Mouse (Mus musculus) heart, embryonic 15.5 days (tissue): ENCODE results near the gene Gm16181. TPM values are rescaled to one million over a fixed set of nuclear protein-coding genes. Genes with fewer than 3 reads are reported as not detected.

ENCODE experiments used
- ATAC-seq: fragments of 200-750 bp; cut with Nextera tagmentation; replicated peaks from 2 replicates; pipeline ENCODE4 v1.8.0; 2017; ENCODE audit warnings: low read depth, moderate TSS enrichment; ENCODE audit not compliant: insufficient number of reproducible peaks, insufficient read depth, low FRiP score
- H3K27ac ChIP-seq: fragments of 300-500 bp; sonication (generic); 2 replicates; pipeline ENCODE4 v1.5.1; 2015; ENCODE audit warnings: mild to moderate bottlenecking, inconsistent platforms
- H3K27me3 ChIP-seq: fragments of 300-500 bp; sonication (generic); 2 replicates; pipeline ENCODE4 v1.6.1; 2015; ENCODE audit warnings: inconsistent platforms
- H3K36me3 ChIP-seq: fragments of 300-500 bp; sonication (generic); 2 replicates; pipeline ENCODE4 v1.6.1; 2015; ENCODE audit warnings: mild to moderate bottlenecking, inconsistent platforms
- H3K4me1 ChIP-seq: fragments of 300-500 bp; sonication (generic); replicated peaks from 2 replicates; pipeline ENCODE4 v1.6.1; 2015; ENCODE audit warnings: inconsistent platforms
- H3K4me2 ChIP-seq: fragments of 300-500 bp; sonication (generic); 2 replicates; pipeline ENCODE4 v1.6.1; 2015; ENCODE audit warnings: inconsistent platforms, mild to moderate bottlenecking, moderate library complexity
- H3K4me3 ChIP-seq: fragments of 300-500 bp; sonication (generic); 2 replicates; pipeline ENCODE4 v1.5.1; 2015; ENCODE audit warnings: mild to moderate bottlenecking, inconsistent platforms
- H3K9ac ChIP-seq: fragments of 300-500 bp; sonication (generic); 2 replicates; pipeline ENCODE4 v1.6.1; 2015; ENCODE audit warnings: mild to moderate bottlenecking, inconsistent platforms
- H3K9me3 ChIP-seq: fragments of 300-500 bp; sonication (generic); replicated peaks from 2 replicates; pipeline ENCODE4 v1.6.1; 2016; ENCODE audit warnings: inconsistent platforms
- WGBS: fragments of 180-500 bp; shearing (Covaris S2); methylation state at CpG from one replicate; pipeline ENCODE4 v1.1.7; 2015; ENCODE audit warnings: mixed read lengths; 5-methylcytosine and 5-hydroxymethylcytosine counted together
- microRNA-seq: library from miRNA; unstranded; fragments of <30 nt; microRNA quantifications from one replicate; pipeline ENCODE4, GENCODE M21; 2016
- polyA plus RNA-seq: library from polyadenylated mRNA; unstranded; fragments of >200 nt; fragmentation: Nextera tagmentation; extraction: Ambion mirVana; gene quantifications from 2 replicates; pipeline ENCODE4 v1.2.1, GENCODE M21; 2015

Gene Gm16181
- polyA plus RNA-seq, 1 experiment from 2014 or later = 0.35 TPM

DNA sequence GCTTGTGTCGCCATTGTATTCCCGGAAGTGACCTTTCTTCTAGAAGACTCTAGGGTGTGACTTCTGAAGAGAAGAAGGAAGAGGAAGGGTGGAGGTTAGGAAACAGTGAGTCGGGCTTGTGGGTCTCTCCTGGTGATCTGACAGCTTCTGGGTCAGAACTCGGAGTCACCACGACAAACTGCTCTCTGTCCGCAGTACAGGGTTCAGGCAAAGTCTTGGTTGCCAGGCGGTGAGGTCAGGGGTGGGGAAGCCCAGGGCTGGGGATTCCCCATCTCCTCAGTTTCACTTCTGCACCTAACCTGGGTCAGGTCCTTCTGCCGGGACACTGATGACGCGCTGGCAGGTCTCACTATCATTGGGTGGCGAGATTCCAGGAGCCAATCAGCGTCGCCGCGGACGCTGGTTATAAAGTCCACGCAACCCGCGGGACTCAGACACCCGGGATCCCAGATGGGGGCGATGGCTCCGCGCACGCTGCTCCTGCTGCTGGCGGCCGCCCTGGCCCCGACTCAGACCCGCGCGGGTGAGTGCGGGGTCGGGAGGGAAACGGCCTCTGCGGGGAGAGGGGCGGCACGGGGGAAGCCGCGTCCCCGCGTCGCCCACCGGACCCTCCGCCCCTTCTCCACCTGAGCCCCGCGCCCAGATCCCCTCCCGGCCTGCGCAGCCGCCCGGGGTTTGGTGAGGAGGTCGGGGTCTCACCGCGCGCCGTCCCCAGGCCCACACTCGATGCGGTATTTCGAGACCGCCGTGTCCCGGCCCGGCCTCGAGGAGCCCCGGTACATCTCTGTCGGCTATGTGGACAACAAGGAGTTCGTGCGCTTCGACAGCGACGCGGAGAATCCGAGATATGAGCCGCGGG lies 42.3 kb downstream of the Gm16181 start, which contains the start of gene H2-D1:
Gene H2-D1, plus strand, starts transcription at position 67 of the 859 bp plus-strand sequence.
- peak; percentile 79 for ATAC-seq
- Histone ChIP-seq H3K9ac (peak within 1 kb of the TSS; percentile 65), H3K36me3 (no peaks in the 10 kb centered on the region), H3K4me3 (peak within 1 kb of the TSS; percentile 83), H3K4me2 (peak within 1 kb of the TSS; percentile 100), H3K27ac (no peak within 1 kb of the TSS), H3K9me3 (no peaks in the 10 kb centered on the region), H3K4me1 (peaks cover 8% of the 10 kb centered on the region), H3K27me3 (peaks cover 47% of the 10 kb centered on the region)
- WGBS = under 1% methylated on average over 73 of the region's 73 CpGs

DNA sequence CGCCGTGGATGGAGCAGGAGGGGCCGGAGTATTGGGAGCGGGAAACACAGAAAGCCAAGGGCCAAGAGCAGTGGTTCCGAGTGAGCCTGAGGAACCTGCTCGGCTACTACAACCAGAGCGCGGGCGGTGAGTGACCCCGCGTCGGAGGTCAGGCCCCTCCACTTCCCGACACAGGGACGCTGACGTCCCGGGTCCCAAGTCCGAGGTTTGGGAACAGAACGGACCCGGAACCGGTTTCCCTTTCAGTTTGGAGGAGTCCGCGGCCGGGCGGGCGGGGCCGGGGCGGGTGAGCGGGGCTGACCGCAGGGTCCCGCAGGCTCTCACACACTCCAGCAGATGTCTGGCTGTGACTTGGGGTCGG lies 42.9 kb downstream of the Gm16181 start:
- 3% methylated on average over 30 of the region's 31 CpGs for WGBS
- ATAC-seq = 0 out of 2 replicates have a peak, but pooled peaks have one; percentile 53
- Histone ChIP-seq H3K4me3 (peak overlapping the region; percentile 83), H3K4me1 (peaks cover 4% of the 10 kb centered on the region), H3K27me3 (peaks cover 49% of the 10 kb centered on the region), H3K9ac (peak overlapping the region; percentile 65), H3K9me3 (no peaks in the 10 kb centered on the region), H3K27ac (no peak overlapping the region), H3K4me2 (peak overlapping the region; percentile 100), H3K36me3 (no peaks in the 10 kb centered on the region)

DNA sequence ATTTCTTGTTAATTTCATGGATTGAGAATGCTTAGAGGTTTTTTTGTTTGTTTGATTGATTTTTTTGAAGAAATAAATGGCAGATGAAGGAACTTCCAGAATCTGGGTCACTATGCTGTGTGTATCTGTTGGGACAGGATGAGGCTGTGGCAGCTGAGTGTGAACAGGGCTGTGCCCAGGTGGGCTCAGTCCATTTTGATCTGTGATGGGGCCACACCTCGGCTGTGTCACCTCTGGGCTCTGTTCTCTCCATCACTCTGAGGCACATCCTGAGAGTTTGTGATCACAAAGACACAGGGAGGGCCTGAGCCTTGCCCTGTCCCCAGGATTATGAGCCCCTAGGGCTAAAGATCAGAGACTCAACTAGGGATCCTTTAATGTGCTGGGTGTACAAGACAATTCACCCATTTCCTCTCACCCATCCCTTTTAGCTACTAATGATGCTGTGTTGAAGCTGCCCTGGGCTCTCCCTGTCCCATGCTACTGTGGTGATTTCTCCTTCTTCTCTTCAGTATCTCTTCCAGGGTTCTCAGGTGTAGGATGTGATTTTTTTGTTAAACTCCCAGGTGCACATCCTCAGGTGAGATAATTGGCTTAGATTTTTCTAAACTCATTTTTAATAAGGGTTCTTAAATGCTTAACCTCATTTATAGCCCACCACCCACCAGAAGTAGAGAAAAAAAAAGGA lies 46.9 kb downstream of the Gm16181 start:
- ATAC-seq = no peak
- no peak overlapping the region for H3K27ac ChIP-seq
- peaks cover 40% of the 10 kb centered on the region for H3K27me3 ChIP-seq
- no peaks in the 10 kb centered on the region for H3K9me3 ChIP-seq
- no peak overlapping the region for H3K4me2 ChIP-seq
- H3K36me3 ChIP-seq = no peaks in the 10 kb centered on the region
- no peak overlapping the region for H3K4me3 ChIP-seq
- no peak overlapping the region for H3K9ac ChIP-seq
- WGBS = 71% methylated on average over 1 of the region's 1 CpGs
- H3K4me1 ChIP-seq = peaks cover 2% of the 10 kb centered on the region

DNA sequence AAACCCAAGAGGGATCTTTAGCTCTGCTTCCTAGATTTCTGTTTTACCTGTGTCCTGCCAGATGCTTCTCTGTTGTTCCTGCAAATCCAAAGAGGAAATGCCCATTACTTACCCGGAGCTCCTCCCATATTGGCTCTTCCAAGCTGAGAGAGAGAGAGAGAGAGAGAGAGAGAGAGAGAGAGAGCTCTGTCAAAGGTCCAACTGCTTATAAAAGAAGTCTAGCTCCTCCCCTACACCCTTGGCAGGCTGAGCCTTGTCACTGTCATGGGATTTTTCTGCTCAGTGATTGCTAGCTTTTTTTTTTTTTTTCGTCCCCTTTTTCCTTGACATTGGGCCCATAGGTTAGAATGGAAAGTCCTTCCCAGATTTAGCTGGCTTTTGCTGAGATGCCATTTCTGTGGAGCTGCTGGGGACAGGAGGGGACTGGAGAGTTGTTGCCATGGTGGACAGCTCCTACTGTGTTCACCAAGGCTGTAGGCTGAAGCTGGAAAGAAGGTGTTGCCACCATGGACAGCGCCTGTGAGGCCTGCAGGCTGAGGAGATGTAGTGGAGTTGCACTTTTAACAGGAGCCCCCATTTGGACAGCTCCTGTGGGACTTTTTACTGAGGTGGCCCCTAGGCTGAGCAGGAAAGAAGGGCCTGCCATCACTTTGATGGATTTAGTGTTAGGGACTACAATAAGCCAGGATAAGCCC lies 49.2 kb downstream of the Gm16181 start:
- WGBS = 33% methylated on average over 3 of the region's 3 CpGs
- no peak overlapping the region for H3K27ac ChIP-seq
- ATAC-seq = 0 out of 2 replicates have a peak, but pooled peaks have one; percentile 50

DNA sequence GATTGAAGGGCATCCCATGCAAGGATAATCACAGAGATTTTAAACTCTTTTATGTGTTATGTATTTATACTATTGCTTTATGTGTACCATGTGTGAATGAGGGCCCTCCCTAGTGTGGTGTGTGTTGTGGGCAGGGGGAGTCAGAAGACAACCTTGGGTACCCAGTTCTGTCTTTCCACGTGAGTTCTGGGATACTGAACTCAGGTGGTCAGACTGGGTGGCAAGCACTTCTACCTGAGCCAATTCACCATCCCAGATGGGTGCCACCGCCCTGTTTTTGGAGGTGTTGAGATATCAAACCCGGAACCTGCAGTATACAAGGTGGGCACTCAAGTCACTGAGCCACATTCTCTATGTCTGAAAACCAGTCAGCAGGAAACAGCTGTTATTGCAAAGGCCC lies 51.6 kb downstream of the Gm16181 start:
- H3K4me3 ChIP-seq = no peak overlapping the region
- H3K4me1 ChIP-seq = no peaks in the 10 kb centered on the region
- peaks cover 32% of the 10 kb centered on the region for H3K27me3 ChIP-seq
- no peaks in the 10 kb centered on the region for H3K36me3 ChIP-seq
- no peak overlapping the region for H3K4me2 ChIP-seq
- WGBS = 66% methylated on average over 3 of the region's 3 CpGs
- no peak overlapping the region for H3K9ac ChIP-seq
- no peak for ATAC-seq
- no peak overlapping the region for H3K27ac ChIP-seq
- no peaks in the 10 kb centered on the region for H3K9me3 ChIP-seq

More for the DNA sequence above, 49.2 kb downstream of the Gm16181 start:
- peaks cover 23% of the 10 kb centered on the region; the same call in 1 of the 2 replicates for H3K27me3 ChIP-seq
- no peaks in the 10 kb centered on the region for H3K36me3 ChIP-seq
- H3K4me3 ChIP-seq = no peak overlapping the region
- H3K9me3 ChIP-seq = no peaks in the 10 kb centered on the region
- no peak overlapping the region for H3K9ac ChIP-seq
- no peaks in the 10 kb centered on the region for H3K4me1 ChIP-seq
- no peak overlapping the region for H3K4me2 ChIP-seq

Small RNA genes within 50 kb of the gene (microRNA-seq; reads per million reads assigned to microRNA genes)
- not detected for gene Mir6973a
- gene Mir6974 = not detected
- gene Mir6975 = 2.3 reads per million, percentile 3 among the genes with 10 or more reads in this experiment
- not detected for gene Mir8094

Other genes with a start within 250 kb of the Gm16181 start
- gene Hspa1a, start 248.7 kb upstream of the Gm16181 start, polyA plus RNA-seq = 3.5 and 4.8 TPM in 2 replicates
- 2.1 and 2.6 TPM in 2 replicates for gene Hspa1l, start 248.1 kb upstream of the Gm16181 start, polyA plus RNA-seq
- gene Lsm2, start 239.0 kb upstream of the Gm16181 start, polyA plus RNA-seq = 116 and 132 TPM in 2 replicates
- gene Vars, start 219.8 kb upstream of the Gm16181 start, polyA plus RNA-seq = 43.0 and 89.7 TPM in 2 replicates
- 0.24 and 0.31 TPM in 2 replicates for gene Vwa7, start 204.3 kb upstream of the Gm16181 start, polyA plus RNA-seq
- gene Sapcd1, start 192.8 kb upstream of the Gm16181 start, polyA plus RNA-seq = 1.4 and 2.8 TPM in 2 replicates
- 2.7 and 3.8 TPM in 2 replicates for gene Msh5, start 174.1 kb upstream of the Gm16181 start, polyA plus RNA-seq
- 307 and 332 TPM in 2 replicates for gene Clic1, start 170.9 kb upstream of the Gm16181 start, polyA plus RNA-seq
- 168 and 202 TPM in 2 replicates for gene Ddah2, start 161.8 kb upstream of the Gm16181 start, polyA plus RNA-seq
- 0.14 TPM in 1 of 2 replicates, not detected in the other for gene Ly6g6c, start 155.4 kb upstream of the Gm16181 start, polyA plus RNA-seq
- 0.77 and 0.81 TPM in 2 replicates for gene Mpig6b, start 154.7 kb upstream of the Gm16181 start, polyA plus RNA-seq
- gene Ly6g6e, start 143.9 kb upstream of the Gm16181 start, polyA plus RNA-seq = 0.29 and 0.31 TPM in 2 replicates
- gene Ly6g6d, start 142.8 kb upstream of the Gm16181 start, polyA plus RNA-seq = 2.2 and 2.4 TPM in 2 replicates
- 0.16 and 0.29 TPM in 2 replicates for gene Ly6g6f, start 135.2 kb upstream of the Gm16181 start, polyA plus RNA-seq
- 64.7 and 80.1 TPM in 2 replicates for gene Abhd16a, start 131.6 kb upstream of the Gm16181 start, polyA plus RNA-seq
- 0.41 TPM in 1 of 2 replicates, not detected in the other for gene Ly6g5c, start 112.6 kb upstream of the Gm16181 start, polyA plus RNA-seq
- gene Ly6g5b, start 105.4 kb upstream of the Gm16181 start, polyA plus RNA-seq = 0.31 and 0.66 TPM in 2 replicates
- 10.0 and 13.8 TPM in 2 replicates for gene Gpank1, start 99.4 kb upstream of the Gm16181 start, polyA plus RNA-seq
- 200 and 211 TPM in 2 replicates for gene Csnk2b, start 98.8 kb upstream of the Gm16181 start, polyA plus RNA-seq
- 10.1 and 11.2 TPM in 2 replicates for gene D17H6S53E, start 94.5 kb upstream of the Gm16181 start, polyA plus RNA-seq
- 0.57 and 4.7 TPM in 2 replicates for gene Apom, start 88.8 kb upstream of the Gm16181 start, polyA plus RNA-seq
- 40.8 and 44.0 TPM in 2 replicates for gene Bag6, start 85.7 kb upstream of the Gm16181 start, polyA plus RNA-seq
- 95.1 and 142 TPM in 2 replicates for gene Prrc2a, start 55.9 kb upstream of the Gm16181 start, polyA plus RNA-seq
- gene Aif1, start 44.8 kb upstream of the Gm16181 start, polyA plus RNA-seq = 7.5 and 9.6 TPM in 2 replicates
- gene Lst1, start 32.4 kb upstream of the Gm16181 start, polyA plus RNA-seq = 8.1 and 12.2 TPM in 2 replicates
- 1.5 and 4.8 TPM in 2 replicates for gene Ltb, start 26.4 kb upstream of the Gm16181 start, polyA plus RNA-seq
- 0.43 TPM in 1 of 2 replicates, not detected in the other for gene Tnf, start 18.8 kb upstream of the Gm16181 start, polyA plus RNA-seq
- gene Lta, start 15.5 kb upstream of the Gm16181 start, polyA plus RNA-seq = 0.09 and 0.62 TPM in 2 replicates
- 8.9 and 9.4 TPM in 2 replicates for gene Atp6v1g2, start 12.8 kb downstream of the Gm16181 start, polyA plus RNA-seq
- gene Nfkbil1, start 15.0 kb downstream of the Gm16181 start, polyA plus RNA-seq = 7.8 and 9.1 TPM in 2 replicates
- 213 and 268 TPM in 2 replicates for gene Ddx39b, start 20.9 kb downstream of the Gm16181 start, polyA plus RNA-seq
- 56.6 and 101 TPM in 2 replicates for gene H2-D1, start 41.9 kb downstream of the Gm16181 start, polyA plus RNA-seq
- 0.06 and 0.09 TPM in 2 replicates for gene H2-Q1, start 99.6 kb downstream of the Gm16181 start, polyA plus RNA-seq
- gene H2-Q2, start 121.4 kb downstream of the Gm16181 start, polyA plus RNA-seq = 1.3 and 1.6 TPM in 2 replicates
- 2.1 and 5.5 TPM in 2 replicates for gene H2-Q4, start 158.8 kb downstream of the Gm16181 start, polyA plus RNA-seq
- gene H2-Q6, start 204.0 kb downstream of the Gm16181 start, polyA plus RNA-seq = 0.43 and 1.8 TPM in 2 replicates
- 0.98 and 4.0 TPM in 2 replicates for gene H2-Q7, start 218.3 kb downstream of the Gm16181 start, polyA plus RNA-seq
- gene H2-Q10, start 249.3 kb downstream of the Gm16181 start, polyA plus RNA-seq = 0.58 and 2.5 TPM in 2 replicates